Mouse (Mus musculus): Measurements from ENCODE around the gene Slc7a10.

Slc7a10 gene

GRCm38 (mm10) chr7:35185889-35186569 lies at the start of gene Slc7a10:
Gene Slc7a10 (plus strand): TSS chr7:35186385.
- DNase-seq (ENCODE audit: low read depth, low spot score) = no peak

DNA sequence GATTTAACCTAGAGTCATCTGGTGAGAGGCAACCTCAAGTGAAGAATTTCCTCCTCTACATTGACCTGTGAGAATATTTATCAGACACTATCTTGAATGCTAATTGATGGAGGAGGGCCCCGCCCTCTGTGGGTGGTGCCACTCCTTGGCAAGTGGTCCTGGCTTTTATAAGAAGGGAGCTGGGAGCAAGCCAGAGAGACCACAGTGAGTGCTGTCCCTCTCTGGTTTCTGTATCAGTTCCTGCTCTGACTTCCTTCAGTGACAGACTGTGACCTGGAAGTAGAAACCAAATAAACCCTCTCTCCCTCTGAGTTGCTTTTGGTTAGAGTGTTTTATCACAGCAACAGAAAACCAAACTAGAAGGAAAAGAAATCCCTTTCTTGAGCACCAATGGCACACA lies 48.7 kb upstream of the Slc7a10 start:
- no peak for DNase-seq (ENCODE audit: low read depth, low spot score)

- no peak for DNase-seq (ENCODE audit: low read depth, low spot score)
These were observed 47.7 kb upstream of the Slc7a10 start for GRCm38 (mm10) chr7:35138481-35138880.

DNA sequence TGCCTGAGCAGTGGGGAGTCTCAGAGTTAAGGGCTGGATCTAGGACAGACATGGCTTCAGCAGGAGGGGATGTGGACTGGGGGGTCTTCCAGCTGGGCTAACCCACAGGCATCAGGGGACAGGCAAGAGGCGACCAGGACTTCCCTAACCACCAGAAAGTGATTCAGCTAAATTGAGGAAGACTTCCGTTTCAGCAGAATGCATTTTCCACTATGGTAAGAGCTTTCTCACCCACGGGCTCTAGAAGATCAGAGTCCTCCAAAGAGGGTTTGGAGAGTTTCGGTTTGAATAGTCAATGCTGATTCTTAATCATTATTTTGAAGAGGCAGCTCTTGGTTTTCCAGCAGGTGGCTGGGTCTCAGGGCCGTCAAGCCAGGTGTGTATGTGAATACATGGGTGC lies 46.3 kb upstream of the Slc7a10 start:
- DNase-seq (ENCODE audit: low read depth, low spot score) = no peak

- DNase-seq (ENCODE audit: low read depth, low spot score) = no peak
These were observed 44.7 kb upstream of the Slc7a10 start for GRCm38 (mm10) chr7:35141519-35141918.

DNA sequence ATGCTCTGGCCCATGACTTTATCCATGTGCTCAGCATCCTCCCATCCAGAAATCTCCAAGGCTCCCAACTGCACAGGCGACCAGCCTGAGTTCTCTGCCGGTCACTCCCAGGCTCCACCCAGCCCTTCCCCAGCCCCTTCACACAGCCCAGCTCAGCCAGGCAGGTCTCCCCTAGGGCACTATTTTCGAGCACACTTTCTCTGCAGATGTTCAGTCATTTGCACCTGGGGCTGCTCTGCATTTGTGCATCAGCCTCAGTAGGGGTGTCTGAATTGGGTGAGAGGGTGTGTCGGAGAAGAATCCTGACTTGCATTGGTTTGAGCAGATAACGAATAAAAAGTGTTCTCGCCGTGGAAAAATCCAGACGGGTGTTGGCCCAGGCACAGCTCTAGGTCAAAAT lies 43.7 kb upstream of the Slc7a10 start:
- no peak for DNase-seq (ENCODE audit: low read depth, low spot score)

DNA sequence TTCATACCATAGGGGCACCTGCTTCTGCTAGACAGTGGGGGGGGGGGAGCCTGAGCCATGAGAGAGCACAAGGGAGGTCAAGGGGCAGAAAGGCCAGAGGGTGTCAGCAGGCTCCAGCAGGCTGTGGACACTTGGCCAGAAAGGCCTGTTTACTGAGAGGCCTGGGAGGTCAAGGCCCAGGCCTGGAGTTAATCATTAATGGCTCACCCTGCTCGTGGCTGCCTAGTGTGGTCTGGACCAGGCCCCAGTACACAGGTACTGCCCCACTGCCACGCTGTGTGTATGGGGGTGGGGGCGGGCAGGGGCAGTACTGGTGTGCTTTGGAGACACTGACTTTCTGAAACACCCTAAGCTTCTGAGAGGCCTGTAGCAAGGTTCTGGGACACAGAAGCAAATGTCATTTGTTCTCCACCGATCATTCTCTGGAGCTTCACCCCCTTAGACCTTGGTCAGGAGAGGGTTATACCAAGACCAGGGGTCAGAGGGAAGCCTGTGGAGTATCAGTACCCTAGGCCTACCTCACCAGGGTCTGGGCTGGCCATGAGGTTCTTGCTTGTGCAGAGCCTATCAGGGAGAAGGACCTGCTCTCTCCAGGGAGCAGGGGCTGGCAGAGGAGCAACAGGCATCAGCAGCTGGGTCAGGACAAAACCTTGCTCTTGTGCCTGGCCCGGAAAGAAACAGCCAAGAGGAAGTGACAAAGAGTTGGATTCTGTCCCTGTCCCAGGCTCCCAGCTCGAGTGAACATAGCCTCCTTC lies 42.1 kb upstream of the Slc7a10 start:
- DNase-seq (ENCODE audit: low read depth, low spot score) = no peak

DNA sequence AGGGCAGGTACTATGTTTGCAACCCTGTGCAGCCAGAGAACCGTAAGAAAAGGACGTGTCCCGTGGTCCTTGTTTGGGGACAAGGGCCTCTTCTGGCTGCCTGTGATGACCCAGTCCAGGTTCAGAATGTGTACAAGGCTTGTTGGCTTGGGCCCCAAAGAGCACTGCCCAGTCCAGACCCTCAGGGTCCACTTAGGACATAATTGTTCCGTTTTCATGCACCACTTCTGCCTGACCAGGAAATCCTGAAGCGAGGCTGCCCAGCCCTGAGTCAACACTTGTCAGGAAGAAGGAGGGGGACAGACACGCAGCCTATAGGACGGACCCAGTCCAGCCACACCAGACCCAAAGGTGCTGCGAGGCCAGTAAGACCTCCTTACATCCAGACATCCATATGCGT lies 41.1 kb upstream of the Slc7a10 start:
- no peak for DNase-seq (ENCODE audit: low read depth, low spot score)

DNA sequence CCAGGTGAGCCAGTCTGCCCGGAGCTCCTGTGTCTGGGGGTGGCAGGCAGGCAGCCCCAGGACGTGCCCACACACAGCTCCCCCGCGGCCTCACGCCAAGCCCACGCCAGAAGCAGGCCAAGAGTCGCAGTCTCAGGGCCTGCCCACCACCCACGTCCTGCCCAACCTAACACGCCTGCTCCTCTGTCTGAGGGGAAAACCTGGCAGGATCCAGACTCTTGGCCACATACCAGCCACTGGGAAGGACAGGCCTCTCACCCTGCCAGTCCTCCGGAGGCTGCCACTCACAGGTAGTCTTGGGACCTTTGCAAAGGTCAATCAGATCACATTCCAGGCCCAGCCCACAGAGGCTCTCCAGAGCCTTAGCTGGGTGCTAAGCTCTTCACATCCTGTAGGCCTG lies 39.9 kb upstream of the Slc7a10 start:
- no peak for DNase-seq (ENCODE audit: low read depth, low spot score)

GRCm38 (mm10) chr7:35149616-35150433 lies 36.4 kb upstream of the Slc7a10 start:
- no peak for DNase-seq (ENCODE audit: low read depth, low spot score)

GRCm38 (mm10) chr7:35150860-35151259 lies 35.3 kb upstream of the Slc7a10 start:
- DNase-seq (ENCODE audit: low read depth, low spot score) = no peak

DNA sequence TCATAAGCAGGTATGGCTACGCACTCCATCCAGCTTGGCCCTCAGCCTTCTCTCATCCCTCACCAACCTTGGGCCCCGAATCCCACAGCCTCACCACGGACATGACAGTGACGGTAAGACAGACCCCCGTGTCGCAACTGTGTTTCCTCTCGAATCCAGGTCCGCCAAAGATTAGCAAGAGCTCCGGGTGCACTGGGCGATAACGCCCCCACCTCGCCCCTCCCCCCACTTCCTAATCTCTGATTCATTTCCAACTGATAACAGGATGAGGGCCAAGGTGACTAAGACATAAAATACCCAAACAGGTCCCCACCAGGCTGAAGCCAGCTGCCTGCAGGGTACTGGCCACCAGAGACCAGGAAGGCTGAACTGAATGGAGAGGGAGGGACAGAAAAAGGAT lies 31.7 kb upstream of the Slc7a10 start:
- DNase-seq (ENCODE audit: low read depth, low spot score) = no peak

- DNase-seq (ENCODE audit: low read depth, low spot score) = no peak
These were observed 29.4 kb upstream of the Slc7a10 start for GRCm38 (mm10) chr7:35156561-35157477.

- no peak for DNase-seq (ENCODE audit: low read depth, low spot score)
These were observed 28.7 kb upstream of the Slc7a10 start for GRCm38 (mm10) chr7:35157512-35157911.

DNA sequence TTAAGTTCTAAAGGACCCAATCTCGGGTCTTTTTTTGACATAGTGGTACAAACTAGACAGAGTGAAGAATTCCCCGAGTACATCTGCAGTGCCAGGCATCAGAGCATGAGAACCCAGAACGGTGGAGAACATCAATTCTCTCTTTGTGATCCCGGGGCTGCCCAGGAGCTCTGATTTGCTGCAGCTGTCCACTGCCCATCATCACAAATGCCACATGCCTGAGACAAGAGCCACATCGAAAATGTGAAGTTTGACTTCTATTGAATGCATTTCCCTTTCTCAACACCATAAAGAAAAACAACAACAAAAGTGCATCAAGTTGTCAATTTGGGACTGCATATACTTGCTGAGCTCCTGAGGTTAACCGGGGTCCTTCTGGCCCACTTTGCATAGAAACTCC lies 23.7 kb upstream of the Slc7a10 start:
- no peak for DNase-seq (ENCODE audit: low read depth, low spot score)

DNA sequence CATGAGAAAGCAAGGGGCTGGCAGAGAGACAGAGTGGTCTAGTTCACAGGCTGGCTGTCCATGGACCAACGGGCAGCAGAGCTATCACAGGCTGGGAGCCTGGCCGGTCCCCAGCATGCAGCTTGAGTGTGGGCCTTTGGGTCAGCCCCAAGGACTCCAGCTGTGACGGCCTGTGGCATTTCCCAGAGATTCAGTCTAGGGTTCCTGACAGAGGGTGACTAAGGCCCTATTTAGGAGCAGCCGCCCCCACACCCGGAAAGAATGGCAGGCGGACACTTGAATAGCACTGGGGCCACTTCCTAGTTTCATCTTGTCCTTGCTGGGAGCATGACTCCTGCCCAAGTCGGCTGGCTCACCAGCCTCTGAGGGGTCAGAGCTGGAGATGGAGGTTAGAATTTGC lies 22.6 kb upstream of the Slc7a10 start:
- DNase-seq (ENCODE audit: low read depth, low spot score) = no peak

DNA sequence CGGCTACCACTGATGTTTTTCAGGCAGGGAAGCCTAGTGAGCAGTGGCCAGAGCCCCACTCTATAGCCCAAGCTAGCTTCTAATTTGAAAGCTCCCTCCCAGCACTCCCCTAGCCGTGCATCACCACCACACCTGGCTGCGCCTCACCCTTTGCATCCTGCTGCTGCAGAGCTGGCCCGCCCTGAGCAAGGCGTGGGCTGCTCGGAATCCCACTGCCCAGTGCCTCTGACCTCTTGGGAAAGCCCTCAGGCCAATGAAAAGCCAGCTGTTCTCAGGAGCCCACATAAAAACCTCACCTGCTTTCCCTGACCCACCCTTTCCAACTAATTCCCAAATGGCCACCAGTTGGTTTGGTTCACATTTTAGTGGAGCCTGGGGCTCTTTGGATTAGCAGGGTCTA lies 22.1 kb upstream of the Slc7a10 start:
- DNase-seq (ENCODE audit: low read depth, low spot score) = no peak

GRCm38 (mm10) chr7:35166988-35167387 lies 19.2 kb upstream of the Slc7a10 start:
- DNase-seq (ENCODE audit: low read depth, low spot score) = no peak

DNA sequence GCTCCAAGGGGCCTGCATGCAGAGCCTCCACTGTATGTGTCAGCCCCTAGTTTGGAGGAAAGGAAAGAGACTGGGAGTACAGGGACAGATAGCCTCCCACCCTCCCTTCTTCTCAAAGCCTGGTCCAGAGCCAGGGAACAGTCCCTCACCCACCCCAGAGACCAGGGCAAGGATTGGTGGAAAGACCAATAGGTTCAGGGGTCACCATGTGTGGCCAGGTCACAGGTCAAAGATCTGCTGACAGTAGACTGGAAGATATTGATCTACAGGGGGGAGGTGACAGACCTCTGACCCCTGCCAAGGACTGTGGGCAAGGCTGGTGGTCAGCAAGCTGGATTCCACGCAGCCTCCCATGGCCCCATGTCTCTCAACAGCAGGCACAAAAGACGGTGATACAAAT lies 18.3 kb upstream of the Slc7a10 start:
- no peak for DNase-seq (ENCODE audit: low read depth, low spot score)

DNA sequence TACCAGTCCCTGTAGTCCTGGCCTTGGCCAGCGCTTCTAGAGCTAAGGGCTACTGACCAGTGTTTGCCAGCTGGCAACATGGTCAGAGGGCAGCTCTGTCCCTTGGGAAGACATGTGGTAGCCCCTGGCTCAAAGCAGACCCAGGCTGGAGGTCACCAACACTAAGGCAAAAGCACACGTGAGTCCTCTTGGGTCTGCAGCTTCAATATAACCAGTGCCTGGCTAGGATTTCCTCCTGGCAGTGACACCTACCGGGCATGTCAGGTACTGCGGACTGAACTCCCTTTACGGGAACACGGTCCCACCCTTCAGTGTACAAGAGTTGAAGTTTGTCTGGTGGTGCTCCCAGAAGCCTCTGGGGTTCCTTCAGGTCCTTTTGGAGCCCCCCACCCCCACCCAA lies 16.8 kb upstream of the Slc7a10 start:
- DNase-seq (ENCODE audit: low read depth, low spot score) = peak; percentile 71

DNA sequence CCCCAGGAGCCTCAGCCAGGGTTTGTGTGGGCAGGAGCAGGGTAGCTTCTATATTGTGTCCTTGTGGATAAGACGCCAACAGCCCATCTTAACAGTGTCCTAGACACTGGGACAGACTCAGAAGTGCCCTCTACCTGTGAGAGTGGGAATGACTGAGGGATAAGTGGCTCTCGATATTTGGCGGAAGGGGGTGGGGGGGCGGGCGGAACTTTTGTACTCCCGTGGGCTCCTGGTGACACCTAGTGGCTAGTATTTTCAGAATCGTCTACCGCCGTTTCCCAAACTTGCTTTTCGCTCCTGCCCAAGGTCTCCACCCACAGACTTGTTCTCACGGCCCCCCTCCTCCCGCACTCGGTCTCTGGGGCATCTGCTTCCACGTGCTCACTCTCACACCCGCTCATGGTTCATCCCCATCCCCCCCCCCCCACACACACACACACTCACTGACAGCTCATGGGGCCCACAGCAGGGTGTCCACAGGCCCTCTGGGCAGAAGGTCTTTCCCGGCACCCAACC lies 14.3 kb upstream of the Slc7a10 start:
- DNase-seq (ENCODE audit: low read depth, low spot score) = peak; percentile 91
